Mouse (Mus musculus) midbrain, embryonic 14.5 days (tissue): ENCODE data around the gene Pdgfa. TPM values are rescaled to one million over a fixed set of nuclear protein-coding genes. Genes with fewer than 3 reads are reported as not detected.

Source experiments
- ATAC-seq: fragments of 200-750 bp; cut with Nextera tagmentation; 2 replicates; pipeline ENCODE4 v1.8.0; 2017; ENCODE audit warnings: moderate number of reproducible peaks, moderate library complexity; ENCODE audit not compliant: low FRiP score, low TSS enrichment
- DNase-seq: peaks from one replicate; pipeline ENCODE4 v3.0.0-alpha.2; 2015
- H3K27ac ChIP-seq: fragments of 300-500 bp; sonication (generic); replicated peaks from 2 replicates; pipeline ENCODE4 v1.5.1; 2014; ENCODE audit warnings: mild to moderate bottlenecking, low read depth, low read length, moderate library complexity
- H3K27me3 ChIP-seq: fragments of 300-500 bp; sonication (generic); 2 replicates; pipeline ENCODE4 v1.6.1; 2014; ENCODE audit warnings: low read length, control low read depth, mixed read lengths; ENCODE audit not compliant: control insufficient read depth, insufficient read depth
- H3K36me3 ChIP-seq: fragments of 300-500 bp; sonication (generic); 2 replicates; pipeline ENCODE4 v1.6.1; 2014; ENCODE audit warnings: low read length, control low read depth; ENCODE audit not compliant: control insufficient read depth, insufficient read depth
- H3K4me1 ChIP-seq: fragments of 300-500 bp; sonication (generic); 2 replicates; pipeline ENCODE4 v1.6.1; 2014; ENCODE audit warnings: mild to moderate bottlenecking, antibody characterized with exemption, low read length, control low read depth; ENCODE audit not compliant: control insufficient read depth, insufficient read depth
- H3K4me2 ChIP-seq: fragments of 300-500 bp; sonication (generic); 2 replicates; pipeline ENCODE4 v1.6.1; 2014; ENCODE audit warnings: mild to moderate bottlenecking, low read length, moderate library complexity
- H3K4me3 ChIP-seq: fragments of 300-500 bp; sonication (generic); replicated peaks from 2 replicates; pipeline ENCODE4 v1.5.1; 2014; ENCODE audit warnings: low read depth, low read length
- H3K9ac ChIP-seq: fragments of 300-500 bp; sonication (generic); replicated peaks from 2 replicates; pipeline ENCODE4 v1.6.1; 2014; ENCODE audit warnings: mild to moderate bottlenecking, low read length, moderate library complexity
- H3K9me3 ChIP-seq: fragments of 300-500 bp; sonication (generic); 2 replicates; pipeline ENCODE4 v1.6.1; 2016; ENCODE audit warnings: low read length, control low read depth, mixed read lengths; ENCODE audit not compliant: control insufficient read depth
- WGBS: fragments of 180-500 bp; shearing (Covaris S2); extraction: QIAGEN DNeasy Blood & Tissue Kit; methylation state at CpG from one replicate; pipeline ENCODE4 v1.1.7; 2014; 5-methylcytosine and 5-hydroxymethylcytosine counted together
- polyA plus RNA-seq: library from polyadenylated mRNA; unstranded; fragments of >200 nt; fragmentation: Nextera tagmentation; extraction: Ambion mirVana; gene quantifications from 2 replicates; pipeline ENCODE4 v1.2.1, GENCODE M21; 2014

The Pdgfa gene
- polyA plus RNA-seq = 16.2 and 24.6 TPM in 2 replicates

- peak within 1 kb of the TSS; percentile 94 for H3K4me2 ChIP-seq
- H3K4me1 ChIP-seq = peaks cover 39% of the 10 kb centered on the region
- H3K27ac ChIP-seq = peak within 1 kb of the TSS; percentile 85; the same call in 1 of the 2 replicates
- peaks cover 62% of the 10 kb centered on the region for H3K27me3 ChIP-seq
- H3K36me3 ChIP-seq = no peaks in the 10 kb centered on the region
- H3K9ac ChIP-seq = peak within 1 kb of the TSS; percentile 75; the same call in 1 of the 2 replicates
- WGBS = 1% methylated on average over 48 of the region's 48 CpGs
- H3K9me3 ChIP-seq = peaks cover 4% of the 10 kb centered on the region
- H3K4me3 ChIP-seq = peak within 1 kb of the TSS; percentile 58
- DNase-seq = peak; percentile 90
- no peak for ATAC-seq
Observed at GRCm38 (mm10) chr5:138997171-138997788, at the start of gene Pdgfa. Gene Pdgfa, minus strand, starts transcription at chr5:138997370.

- Histone ChIP-seq H3K9me3 (no peaks in the 10 kb centered on the region), H3K27ac (no peak overlapping the region), H3K9ac (no peak overlapping the region), H3K27me3 (no peaks in the 10 kb centered on the region), H3K36me3 (peaks cover 23% of the 10 kb centered on the region), H3K4me3 (no peak overlapping the region), H3K4me2 (no peak overlapping the region), H3K4me1 (no peaks in the 10 kb centered on the region)
- ATAC-seq (no peak), DNase-seq (no peak)
- 63% methylated on average over 5 of the region's 5 CpGs for WGBS
Observed at GRCm38 (mm10) chr5:139046636-139047035, 49.5 kb upstream of the Pdgfa start.

GRCm38 (mm10) chr5:139043546-139043945, 46.4 kb upstream of the Pdgfa start:
- H3K9ac ChIP-seq = no peak overlapping the region
- ATAC-seq = no peak
- WGBS = 89% methylated on average over 4 of the region's 4 CpGs

GRCm38 (mm10) chr5:139042299-139042698, 45.1 kb upstream of the Pdgfa start:
- 83% methylated on average over 12 of the region's 12 CpGs for WGBS
- Histone ChIP-seq H3K9me3 (no peaks in the 10 kb centered on the region), H3K27me3 (no peaks in the 10 kb centered on the region), H3K27ac (no peak overlapping the region), H3K36me3 (peaks cover 17% of the 10 kb centered on the region), H3K4me3 (no peak overlapping the region), H3K4me1 (no peaks in the 10 kb centered on the region), H3K4me2 (no peak overlapping the region), H3K9ac (no peak overlapping the region)
- DNase-seq (no peak), ATAC-seq (no peak)

More at GRCm38 (mm10) chr5:139043546-139043945, 46.4 kb upstream of the Pdgfa start:
- Histone ChIP-seq H3K4me2 (no peak overlapping the region), H3K9me3 (no peaks in the 10 kb centered on the region), H3K4me3 (no peak overlapping the region), H3K36me3 (peaks cover 17% of the 10 kb centered on the region), H3K27me3 (no peaks in the 10 kb centered on the region), H3K4me1 (no peaks in the 10 kb centered on the region), H3K27ac (no peak overlapping the region)
- DNase-seq = no peak

- DNase-seq (no peak), ATAC-seq (no peak)
- Histone ChIP-seq H3K4me1 (peaks cover 20% of the 10 kb centered on the region), H3K4me2 (no peak overlapping the region), H3K9me3 (no peaks in the 10 kb centered on the region), H3K36me3 (peaks cover 18% of the 10 kb centered on the region; the same call in 1 of the 2 replicates), H3K9ac (no peak overlapping the region), H3K27ac (no peak overlapping the region), H3K4me3 (no peak overlapping the region), H3K27me3 (no peaks in the 10 kb centered on the region)
- WGBS = 70% methylated on average over 2 of the region's 2 CpGs
Observed at GRCm38 (mm10) chr5:139035171-139035570, 38.0 kb upstream of the Pdgfa start.

- 47% methylated on average over 6 of the region's 6 CpGs for WGBS
- peak; percentile 26 for DNase-seq
- peaks cover 20% of the 10 kb centered on the region for H3K4me1 ChIP-seq
Observed at GRCm38 (mm10) chr5:139034746-139035145, 37.6 kb upstream of the Pdgfa start.

GRCm38 (mm10) chr5:139033406-139034317, 36.5 kb upstream of the Pdgfa start:
- DNase-seq (peak; percentile 56), ATAC-seq (no peak)
- WGBS = 38% methylated on average over 14 of the region's 14 CpGs
- Histone ChIP-seq H3K36me3 (peaks cover 17% of the 10 kb centered on the region; the same call in 1 of the 2 replicates), H3K9ac (no peak overlapping the region), H3K27ac (peak overlapping the region; percentile 70), H3K4me2 (no peak overlapping the region), H3K9me3 (no peaks in the 10 kb centered on the region), H3K4me3 (no peak overlapping the region), H3K27me3 (no peaks in the 10 kb centered on the region), H3K4me1 (peaks cover 20% of the 10 kb centered on the region)

More at GRCm38 (mm10) chr5:139034746-139035145, 37.6 kb upstream of the Pdgfa start:
- ATAC-seq = no peak
- no peaks in the 10 kb centered on the region for H3K27me3 ChIP-seq
- no peaks in the 10 kb centered on the region for H3K9me3 ChIP-seq
- peaks cover 18% of the 10 kb centered on the region; the same call in 1 of the 2 replicates for H3K36me3 ChIP-seq
- no peak overlapping the region for H3K27ac ChIP-seq
- no peak overlapping the region for H3K9ac ChIP-seq
- no peak overlapping the region for H3K4me2 ChIP-seq
- no peak overlapping the region for H3K4me3 ChIP-seq

GRCm38 (mm10) chr5:139027603-139028002, 30.4 kb upstream of the Pdgfa start:
- Histone ChIP-seq H3K4me3 (no peak overlapping the region), H3K4me2 (no peak overlapping the region), H3K36me3 (no peaks in the 10 kb centered on the region), H3K9ac (no peak overlapping the region), H3K9me3 (no peaks in the 10 kb centered on the region), H3K27ac (0 out of 2 replicates have a peak overlapping the region, but pooled peaks have one; percentile 26), H3K4me1 (no peaks in the 10 kb centered on the region), H3K27me3 (no peaks in the 10 kb centered on the region)
- ATAC-seq (no peak), DNase-seq (peak; percentile 29)
- 30% methylated on average over 15 of the region's 15 CpGs for WGBS
